Mouse (Mus musculus) heart, postnatal 14 days (tissue): ENCODE measurements around the gene Manf. TPM values are rescaled to one million over a fixed set of nuclear protein-coding genes. Genes with fewer than 3 reads are reported as not detected.

Experiments
- DNase-seq, 2 experiments: peaks; one replicate each; pipeline ENCODE4 v3.0.0; 2021 to 2022
- intact Hi-C: fragments of 180-260 bp; cut with DNase I; formaldehyde crosslinking; loops from one replicate; pipeline ENCODE4 v1.15.1; 2025
- long read RNA-seq, 2 experiments: library from polyadenylated mRNA; stranded (forward); transcript quantifications; one replicate each; pipeline ENCODE4 v2.0.0; 2021
- total RNA-seq, 2 experiments: library from RNA; stranded (reverse); gene quantifications; 2 replicates each; pipeline ENCODE4 v1.2.3; 2021

The Manf gene
- total RNA-seq: 100 to 1,000 TPM in 1 of 2 experiments, 10 to 100 TPM in 1; 70.5 to 106 TPM
- long read RNA-seq, experiment 1, transcript Manf-202 (4 exons, 2,247 nt): major isoform, 56 of 59 reads
- long read RNA-seq, experiment 1, partial matches to known transcripts: 0 of 59 reads
- long read RNA-seq, experiment 1, other reads (novel, unspliced or antisense): 3 of 59 reads
- long read RNA-seq, experiment 2, transcript Manf-202 (4 exons, 2,247 nt): major isoform, 24 of 30 reads
- long read RNA-seq, experiment 2, partial matches to known transcripts: 0 of 30 reads
- long read RNA-seq, experiment 2, other reads (novel, unspliced or antisense): 6 of 30 reads

GRCm38 (mm10) chr9:106891829-106892551 is at the start of gene Manf:
Gene Manf, minus strand, starts transcription at chr9:106891979.
- intact Hi-C loops: no loop called here
- peak; percentile 94 to 95 for DNase-seq

GRCm38 (mm10) chr9:106934998-106935397 is 43.2 kb upstream of the Manf start:
- intact Hi-C loops: no loop called here

GRCm38 (mm10) chr9:106914878-106915277 is 23.1 kb upstream of the Manf start:
- intact Hi-C loops: no loop called here
- DNase-seq: no peak

More at GRCm38 (mm10) chr9:106934998-106935397, 43.2 kb upstream of the Manf start:
- no peak for DNase-seq

- intact Hi-C loops: no loop called here
- DNase-seq: no peak
These were observed 22.0 kb upstream of the Manf start for GRCm38 (mm10) chr9:106913759-106914158.

GRCm38 (mm10) chr9:106911624-106912023 is 19.8 kb upstream of the Manf start:
- no peak for DNase-seq
- intact Hi-C loops: no loop called here

- DNase-seq: no peak
- intact Hi-C loops: loop anchor here (10.0 kb wide), 1 partner anchor 256 kb away; no protein-coding TSS in a partner anchor
These were observed 16.9 kb upstream of the Manf start for GRCm38 (mm10) chr9:106908715-106909114.

- DNase-seq: no peak
- intact Hi-C loops: loop anchor here (10.0 kb wide), 1 partner anchor 257 kb away; no protein-coding TSS in a partner anchor
These were observed 16.4 kb upstream of the Manf start for GRCm38 (mm10) chr9:106908174-106908573.

GRCm38 (mm10) chr9:106906597-106906996 is 14.8 kb upstream of the Manf start:
- intact Hi-C loops: loop anchor here (10.0 kb wide), 1 partner anchor 258 kb away; no protein-coding TSS in a partner anchor
- DNase-seq: no peak

- DNase-seq: peak in 1 of 2 experiments; percentile 65
These were observed 12.0 kb upstream of the Manf start for GRCm38 (mm10) chr9:106903791-106904134.

GRCm38 (mm10) chr9:106903099-106903790 is 11.5 kb upstream of the Manf start:
- intact Hi-C loops: loop anchor here (1.0 to 10.0 kb wide), 3 partner anchors 262 to 434 kb away; partner anchors contain the start of gene Hemk1
- DNase-seq: no peak

More at GRCm38 (mm10) chr9:106903791-106904134, 12.0 kb upstream of the Manf start:
- intact Hi-C loops: loop anchor here (1.0 to 10.0 kb wide), 3 partner anchors 261 to 434 kb away; partner anchors contain the start of gene Hemk1

- DNase-seq: no peak
- intact Hi-C loops: loop anchor here (5.0 to 10.0 kb wide), 2 partner anchors 263 to 436 kb away; partner anchors contain the start of gene Hemk1
These were observed 9.8 kb upstream of the Manf start for GRCm38 (mm10) chr9:106901596-106901995.

- DNase-seq: no peak
- intact Hi-C loops: no loop called here
These were observed 7.1 kb upstream of the Manf start for GRCm38 (mm10) chr9:106898901-106899300.

GRCm38 (mm10) chr9:106893327-106893726 is 1.5 kb upstream of the Manf start:
- no peak for DNase-seq
- intact Hi-C loops: no loop called here

GRCm38 (mm10) chr9:106892552-106892875 is 735 bp upstream of the Manf start:
- intact Hi-C loops: no loop called here
- DNase-seq: no peak

- intact Hi-C loops: no loop called here
- no peak for DNase-seq
These were observed 438 bp downstream of the Manf start for GRCm38 (mm10) chr9:106891341-106891741.

- DNase-seq: peak in 1 of 2 experiments; percentile 17
- intact Hi-C loops: no loop called here
These were observed 1.1 kb downstream of the Manf start for GRCm38 (mm10) chr9:106890496-106891240.

GRCm38 (mm10) chr9:106889321-106889720 is 2.5 kb downstream of the Manf start:
- intact Hi-C loops: loop anchor here (5.0 kb wide), 1 partner anchor 202 kb away; the partner anchor contains the start of gene Tex264
- DNase-seq: no peak

- intact Hi-C loops: loop anchor here (5.0 kb wide), 1 partner anchor 201 kb away; the partner anchor contains the start of gene Tex264
These were observed 3.4 kb downstream of the Manf start for GRCm38 (mm10) chr9:106888346-106888745.

GRCm38 (mm10) chr9:106886828-106887702 is 4.7 kb downstream of the Manf start, which contains the start of gene Rbm15b:
Gene Rbm15b, minus strand, starts transcription at chr9:106887428.
- peak; percentile 98 to 99 for DNase-seq
- intact Hi-C loops: loop anchor here (2.0 to 5.0 kb wide), 2 partner anchors 64 to 200 kb away; partner anchors contain the start of gene Tex264

More at GRCm38 (mm10) chr9:106888346-106888745, 3.4 kb downstream of the Manf start:
- DNase-seq: no peak
